Mouse (Mus musculus) layer of hippocampus, adult 18-20 months (tissue): ENCODE data around the gene Gnai3. TPM values are rescaled to one million over a fixed set of nuclear protein-coding genes. Genes with fewer than 3 reads are reported as not detected.

Experiments
- DNase-seq, 2 experiments: peaks; one replicate each; pipeline ENCODE4 v3.0.0; 2022; ENCODE audit warnings: low spot score in 2 of 2
- long read RNA-seq: library from polyadenylated mRNA; stranded (forward); transcript quantifications from one replicate; pipeline ENCODE4 v2.0.0, GENCODE M21; 2021
- total RNA-seq, 2 experiments: library from RNA; stranded (reverse); gene quantifications; 2 replicates each; pipeline ENCODE4 v1.2.3; 2021

The Gnai3 gene
- 10 to 100 TPM; 28.2 to 28.7 TPM for total RNA-seq
- long read RNA-seq, transcript Gnai3-201 (9 exons, 3,262 nt) = major isoform, 51 of 57 reads
- long read RNA-seq, partial matches to known transcripts = 0 of 57 reads
- long read RNA-seq, other reads (novel, unspliced or antisense) = 6 of 57 reads

- peak; percentile 88 to 93 for DNase-seq
These were observed at the start of gene Gnai3 for GRCm38 (mm10) chr3:108145534-108146445. Gnai3 (minus strand) TSS chr3:108146146.

- DNase-seq = no peak
These were observed 49.3 kb upstream of the Gnai3 start for GRCm38 (mm10) chr3:108195287-108195686.

GRCm38 (mm10) chr3:108193686-108194085 lies 47.7 kb upstream of the Gnai3 start:
- DNase-seq = peak in 1 of 2 experiments; percentile 10

- DNase-seq = no peak
These were observed 44.0 kb upstream of the Gnai3 start for GRCm38 (mm10) chr3:108189897-108190296.

- no peak for DNase-seq
These were observed 43.0 kb upstream of the Gnai3 start for GRCm38 (mm10) chr3:108188716-108189490.

GRCm38 (mm10) chr3:108187111-108187795 lies 41.3 kb upstream of the Gnai3 start:
- DNase-seq = no peak

- DNase-seq = peak in 1 of 2 experiments; percentile 55
These were observed 40.4 kb upstream of the Gnai3 start, which contains the start of gene Amigo1 for GRCm38 (mm10) chr3:108186098-108187047. Amigo1 (plus strand) TSS chr3:108186335.

- no peak for DNase-seq
These were observed 39.6 kb upstream of the Gnai3 start for GRCm38 (mm10) chr3:108185460-108186097.

GRCm38 (mm10) chr3:108184742-108185141 lies 38.8 kb upstream of the Gnai3 start:
- no peak for DNase-seq

- no peak for DNase-seq
These were observed 34.6 kb upstream of the Gnai3 start for GRCm38 (mm10) chr3:108180514-108180913.

- no peak for DNase-seq
These were observed 33.1 kb upstream of the Gnai3 start for GRCm38 (mm10) chr3:108178756-108179715.

GRCm38 (mm10) chr3:108174672-108175531 lies 29.0 kb upstream of the Gnai3 start:
- peak; percentile 81 to 89 for DNase-seq

- no peak for DNase-seq
These were observed 23.3 kb upstream of the Gnai3 start for GRCm38 (mm10) chr3:108169199-108169598.

- DNase-seq = no peak
These were observed 21.6 kb upstream of the Gnai3 start for GRCm38 (mm10) chr3:108167499-108167898.

- DNase-seq = peak in 1 of 2 experiments; percentile 59
These were observed 20.7 kb upstream of the Gnai3 start for GRCm38 (mm10) chr3:108166486-108167211.

- no peak for DNase-seq
These were observed 19.8 kb upstream of the Gnai3 start for GRCm38 (mm10) chr3:108165532-108166315.
